Mouse (Mus musculus): Measurements from ENCODE around the gene Bcl2l12. TPM values are rescaled to one million over a fixed set of nuclear protein-coding genes. Genes with fewer than 3 reads are reported as not detected.

The Bcl2l12 gene
- total RNA-seq, 1 experiment from 2014 or later, result 7.7 TPM

DNA sequence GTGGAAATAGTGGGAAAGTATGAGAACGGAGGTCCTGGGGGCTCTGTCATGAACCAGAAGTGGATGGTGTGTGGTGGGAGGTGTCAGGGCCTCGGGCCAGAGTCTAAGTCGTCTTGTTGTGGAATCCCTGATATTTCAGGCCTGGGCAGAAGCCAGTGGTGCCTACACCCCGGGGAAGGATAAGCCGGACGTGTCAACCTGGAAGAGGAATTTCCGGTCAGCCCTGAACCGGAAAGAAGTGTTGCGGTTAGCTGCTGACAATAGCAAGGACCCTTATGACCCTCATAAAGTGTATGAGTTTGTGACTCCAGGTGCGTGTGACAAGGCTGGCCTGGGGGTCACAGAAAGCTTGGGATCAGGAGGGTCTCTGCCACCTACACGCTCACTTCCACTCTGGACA lies 1.2 kb upstream of the Bcl2l12 start:
- no peak for ATAC-seq (replicated peaks; ENCODE audit: insufficient number of reproducible peaks, low FRiP score, low TSS enrichment, poor library complexity, severe bottlenecking)

DNA sequence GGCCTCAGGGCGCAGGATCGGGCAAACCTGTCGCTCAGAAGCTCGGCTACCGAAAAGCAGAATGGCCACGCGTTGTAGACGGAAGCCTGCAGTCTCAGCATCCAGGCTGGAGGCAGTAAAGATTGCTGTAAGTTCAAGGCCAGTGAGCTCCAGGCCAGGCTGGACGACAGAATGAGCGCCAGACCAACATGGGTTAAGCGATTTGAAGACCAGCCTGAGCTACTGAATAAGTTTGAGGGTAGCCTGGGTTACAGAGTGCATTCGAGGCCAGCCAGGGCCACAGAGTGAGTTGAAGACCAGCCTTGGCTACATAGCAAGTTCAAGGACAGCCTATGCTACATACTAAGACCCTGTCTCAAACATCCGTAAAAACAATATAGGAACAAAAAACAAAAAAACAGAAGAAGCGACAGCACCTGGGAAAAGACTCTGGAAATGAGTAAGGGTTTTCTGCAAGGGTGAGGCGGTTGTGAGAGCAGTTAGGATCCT lies 528 bp downstream of the Bcl2l12 start:
- ATAC-seq (replicated peaks; ENCODE audit: insufficient number of reproducible peaks, low FRiP score, low TSS enrichment, poor library complexity, severe bottlenecking), result peak; percentile 7; the same call in 1 of the 2 replicates

DNA sequence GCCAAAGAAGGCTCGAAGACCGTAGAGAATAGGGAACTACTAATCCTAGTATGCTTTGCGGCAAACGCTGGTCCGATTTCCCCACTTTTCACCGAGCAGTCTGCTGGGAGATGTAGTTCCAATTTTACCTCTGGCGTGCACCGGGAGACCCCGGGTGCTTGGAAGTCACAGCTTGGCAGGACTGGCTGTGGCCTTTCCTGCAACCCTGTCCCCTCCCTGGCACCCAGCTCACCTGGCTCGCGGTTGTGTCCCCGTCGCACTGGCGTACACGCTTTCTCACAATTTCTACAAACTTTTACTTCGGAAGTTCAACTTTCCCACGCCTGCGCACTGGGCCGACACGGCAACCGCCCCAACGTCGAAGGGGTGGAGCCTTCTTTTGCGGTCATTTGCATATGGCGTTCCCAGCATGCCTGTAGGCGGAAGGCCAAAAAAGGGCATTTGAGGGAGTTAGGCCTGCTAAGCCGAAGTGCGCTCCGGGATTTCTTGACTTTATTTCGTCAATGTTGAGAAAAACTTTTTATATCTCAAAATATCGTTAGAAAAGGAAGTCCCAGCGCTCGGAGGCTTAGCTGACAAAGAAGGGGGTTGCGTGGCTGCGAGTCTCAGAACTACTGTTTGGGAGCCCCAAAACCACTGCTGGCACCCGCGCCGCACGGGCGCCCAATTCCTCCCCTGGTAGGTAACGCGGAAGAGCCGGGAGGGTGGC lies 1.1 kb downstream of the Bcl2l12 start, which contains the start of gene Irf3:
Irf3 (plus strand) TSS at position 418 of the 709 bp plus-strand sequence.
- ATAC-seq (replicated peaks; ENCODE audit: insufficient number of reproducible peaks, low FRiP score, low TSS enrichment, poor library complexity, severe bottlenecking), result peak; percentile 88

DNA sequence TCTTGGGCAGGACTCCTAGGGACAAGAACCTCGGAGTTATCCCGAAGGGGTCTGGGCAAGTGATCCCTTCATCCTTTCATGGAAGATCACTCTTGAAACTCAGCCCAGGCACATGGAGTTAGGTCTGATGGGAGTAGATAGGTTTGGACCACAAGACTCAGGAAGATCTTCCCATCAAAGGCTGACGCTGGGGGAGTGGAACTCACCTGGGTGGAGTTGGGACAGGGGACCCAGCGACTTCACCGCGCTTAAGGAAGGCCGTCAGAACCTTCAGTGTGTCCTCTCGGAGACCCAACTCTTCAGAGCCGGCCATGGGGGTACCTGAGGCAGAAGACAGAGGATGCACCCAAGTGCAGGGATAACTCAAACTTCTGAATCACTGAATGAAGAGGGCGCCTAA lies 1.8 kb downstream of the Bcl2l12 start:
- no peak for ATAC-seq (replicated peaks; ENCODE audit: insufficient number of reproducible peaks, low FRiP score, low TSS enrichment, poor library complexity, severe bottlenecking)

DNA sequence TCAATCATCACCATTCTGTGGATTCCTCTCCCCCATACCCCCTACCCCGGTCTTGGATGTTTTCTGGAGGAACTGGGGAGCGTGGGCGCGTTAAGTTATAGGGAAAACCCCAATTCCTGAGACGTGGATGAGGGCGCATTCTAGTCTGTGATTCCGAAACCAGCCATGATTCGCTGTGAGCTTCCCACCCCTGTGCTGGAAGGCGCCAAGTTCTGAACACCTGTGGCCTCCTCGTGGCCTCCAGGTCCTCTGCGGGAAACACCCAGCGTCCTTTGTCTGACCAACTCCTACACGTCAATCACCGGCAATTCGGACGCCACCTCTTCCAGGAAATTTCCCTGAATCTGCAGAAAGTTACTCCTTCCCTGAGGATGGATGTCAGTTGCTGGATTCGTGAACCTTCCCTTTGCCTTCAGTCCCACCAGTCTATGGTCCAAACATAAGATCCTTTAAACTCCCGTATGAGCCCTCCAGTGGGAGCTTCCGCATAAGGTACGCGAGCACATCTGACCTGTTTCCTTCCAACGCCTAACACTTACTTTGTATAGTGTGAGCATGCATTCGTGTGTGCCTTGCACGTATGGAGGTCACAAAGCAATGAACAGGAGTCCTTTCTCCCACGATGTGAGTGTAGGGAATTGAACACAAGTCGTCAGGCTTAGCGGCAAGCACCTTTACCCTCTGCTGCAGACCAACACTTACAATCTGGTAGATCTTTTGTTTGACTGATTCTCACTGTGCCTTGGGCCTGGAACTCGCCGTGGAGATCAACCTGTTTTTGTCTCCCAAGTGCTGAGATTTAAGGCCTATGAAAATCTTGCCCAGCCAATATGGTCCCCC lies 11.4 kb downstream of the Bcl2l12 start:
- no peak for ATAC-seq (replicated peaks; ENCODE audit: insufficient number of reproducible peaks, low FRiP score, low TSS enrichment, poor library complexity, severe bottlenecking)

DNA sequence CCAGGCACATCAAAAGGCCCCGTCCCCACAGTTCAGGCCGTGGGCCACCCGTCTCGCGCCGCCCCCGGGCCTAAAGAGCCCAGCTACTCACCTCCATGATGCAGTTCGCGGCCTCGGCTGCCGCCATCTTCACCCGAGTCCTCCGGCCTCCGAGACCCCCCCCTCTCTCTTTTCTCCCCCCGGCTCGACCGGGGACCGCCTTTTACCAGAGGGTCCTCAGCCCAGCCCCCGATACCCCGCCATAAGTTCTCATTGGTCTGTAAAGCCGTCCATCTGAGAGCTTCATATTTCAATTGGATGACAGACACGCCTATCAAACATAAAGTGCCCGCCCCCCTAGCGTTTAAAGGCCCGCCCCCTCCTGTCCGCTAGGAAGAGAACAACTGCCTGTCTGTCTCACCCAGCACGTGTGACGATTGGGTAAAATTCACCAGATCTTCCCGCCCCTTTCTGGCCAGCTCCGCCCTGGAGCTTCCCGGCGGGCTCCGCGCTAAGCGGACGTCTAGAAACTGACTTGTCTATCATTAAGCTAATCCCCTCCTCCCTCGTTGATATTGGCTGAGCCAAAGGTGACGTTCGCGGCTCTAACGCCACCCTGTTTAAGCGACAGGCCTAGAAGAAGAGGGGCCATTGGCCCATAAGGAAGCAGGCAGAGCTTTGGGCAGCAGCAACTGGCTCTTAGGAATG lies 12.2 kb downstream of the Bcl2l12 start, which contains the start of gene Prmt1:
Prmt1 (minus strand) TSS at position 377 of the 687 bp plus-strand sequence.
- ATAC-seq (replicated peaks; ENCODE audit: insufficient number of reproducible peaks, low FRiP score, low TSS enrichment, poor library complexity, severe bottlenecking), result peak; percentile 88

DNA sequence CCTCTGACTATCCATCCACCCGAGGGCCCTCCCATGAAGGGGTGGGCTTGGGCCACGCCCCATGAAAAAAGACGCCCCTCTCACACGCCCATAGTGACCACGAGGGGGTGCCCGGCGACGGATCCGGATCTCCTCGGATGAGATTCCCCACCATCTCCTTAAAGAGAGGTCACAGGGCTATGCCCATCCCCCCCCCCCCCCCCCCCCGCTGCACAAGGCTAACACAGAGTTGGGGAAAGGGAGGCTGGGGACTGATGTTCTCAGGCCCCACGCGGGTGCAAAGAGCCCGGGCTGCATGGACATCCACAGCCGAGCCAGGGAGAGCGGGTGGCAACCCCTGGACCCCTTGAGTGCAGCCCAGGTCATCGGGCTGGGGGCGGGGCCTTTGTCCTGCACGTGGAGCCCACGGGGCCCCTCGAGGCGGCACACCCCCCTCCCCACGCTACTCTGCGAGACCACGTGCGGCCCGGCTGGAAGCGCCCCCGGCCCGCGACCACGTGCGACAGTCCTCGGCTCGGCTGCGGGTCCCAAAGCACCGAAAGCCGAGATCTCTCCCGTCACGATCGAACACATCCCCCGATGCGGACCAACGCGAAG lies 12.8 kb downstream of the Bcl2l12 start:
- ATAC-seq (replicated peaks; ENCODE audit: insufficient number of reproducible peaks, low FRiP score, low TSS enrichment, poor library complexity, severe bottlenecking), result no peak

DNA sequence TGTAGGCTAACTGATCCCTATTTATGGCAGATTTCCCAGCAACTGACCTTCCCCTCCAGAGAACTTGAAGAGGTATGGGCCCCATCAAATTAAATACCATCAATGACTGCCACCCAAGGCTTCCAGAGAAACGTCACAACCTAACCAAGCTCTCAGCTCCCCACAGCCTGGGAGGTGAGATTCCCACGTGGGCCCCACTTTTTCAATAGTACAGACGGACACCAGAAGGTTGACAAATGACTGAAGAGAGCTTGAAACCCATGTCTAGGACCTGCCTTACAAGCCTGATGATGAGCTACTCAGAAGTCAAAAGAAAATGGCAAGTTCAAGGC lies 13.7 kb downstream of the Bcl2l12 start:
- no peak for ATAC-seq (replicated peaks; ENCODE audit: insufficient number of reproducible peaks, low FRiP score, low TSS enrichment, poor library complexity, severe bottlenecking)

DNA sequence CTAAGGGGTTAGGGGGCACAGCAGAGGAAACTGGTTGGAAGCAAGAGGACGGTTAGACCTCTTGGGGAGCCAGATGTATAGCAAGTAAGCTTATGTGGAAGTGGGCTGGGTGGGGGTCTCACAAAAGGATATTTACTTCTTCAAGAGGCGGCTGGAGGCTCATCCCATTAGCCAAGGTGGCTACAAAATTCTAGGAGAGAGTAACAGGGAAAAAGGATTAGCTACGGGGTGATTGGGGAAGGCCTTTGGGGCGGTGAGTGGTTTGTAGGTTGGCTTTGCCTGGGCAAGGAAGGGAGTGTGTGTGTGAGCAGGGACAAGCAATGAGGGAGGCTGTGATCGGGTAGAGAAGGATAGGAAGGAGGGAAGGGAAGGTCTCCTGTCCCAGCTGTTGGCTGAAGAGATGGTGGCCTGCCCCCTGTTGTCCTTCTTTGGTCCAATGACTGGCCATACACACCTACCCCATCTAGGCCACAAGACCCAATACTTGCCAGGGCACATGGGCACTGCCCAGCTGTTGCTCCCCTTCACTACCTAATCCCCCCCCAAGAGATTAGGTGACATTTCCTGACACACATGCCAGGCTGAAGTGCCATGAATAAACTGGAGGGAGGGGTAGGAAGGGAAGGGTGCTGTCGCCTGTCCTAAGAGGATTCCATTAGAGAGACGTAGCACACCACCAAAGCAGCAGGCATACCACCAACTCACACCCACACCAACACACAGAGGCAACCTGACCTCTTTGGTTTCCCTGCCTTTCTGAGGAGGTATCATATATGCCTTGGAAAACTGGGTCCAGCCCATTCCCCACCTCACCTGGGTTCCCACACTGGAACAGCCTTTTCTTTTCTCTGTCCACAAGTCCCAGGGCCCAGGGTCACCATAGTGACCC lies 14.3 kb downstream of the Bcl2l12 start:
- no peak for ATAC-seq (replicated peaks; ENCODE audit: insufficient number of reproducible peaks, low FRiP score, low TSS enrichment, poor library complexity, severe bottlenecking)

DNA sequence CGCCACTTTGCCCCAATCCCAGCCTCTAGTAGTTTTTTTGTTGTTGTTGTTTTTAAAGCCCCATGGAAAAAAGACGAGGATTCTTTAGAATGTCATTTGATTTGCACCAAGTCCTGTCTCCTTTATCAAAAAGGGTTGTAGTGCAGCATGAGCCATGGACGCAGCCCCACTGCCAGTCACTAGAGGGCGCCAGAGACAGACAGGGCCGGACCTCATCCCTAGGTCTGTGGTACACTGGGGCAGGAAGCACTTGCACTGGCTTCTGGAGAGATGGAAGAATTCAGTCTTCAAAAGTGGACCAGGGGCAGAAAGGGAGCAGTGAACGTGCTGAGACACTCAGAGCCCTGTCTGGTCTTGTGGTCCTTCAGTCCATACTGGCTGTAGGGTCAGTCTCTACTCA lies 15.4 kb downstream of the Bcl2l12 start:
- ATAC-seq (replicated peaks; ENCODE audit: insufficient number of reproducible peaks, low FRiP score, low TSS enrichment, poor library complexity, severe bottlenecking), result 0 out of 2 replicates have a peak, but pooled peaks have one; percentile 40

DNA sequence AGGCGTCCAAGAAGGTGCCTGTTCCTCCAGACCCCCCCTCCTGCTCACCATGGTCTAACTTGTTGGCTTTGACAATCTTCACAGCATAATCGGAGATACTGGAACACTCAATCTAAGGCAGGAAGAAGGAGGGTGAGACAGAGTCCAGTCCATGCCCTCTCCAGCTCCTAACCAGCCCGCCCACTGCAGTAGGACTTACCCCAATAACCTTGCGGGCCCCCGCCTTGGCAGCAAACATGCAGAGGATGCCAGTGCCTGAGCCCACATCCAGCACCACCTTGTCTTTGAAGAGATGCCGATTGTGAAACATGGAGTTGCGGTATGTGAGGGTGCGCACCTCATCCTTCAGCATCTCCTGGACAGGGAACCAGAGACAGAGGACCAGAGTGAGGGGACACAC lies 17.0 kb downstream of the Bcl2l12 start:
- no peak for ATAC-seq (replicated peaks; ENCODE audit: insufficient number of reproducible peaks, low FRiP score, low TSS enrichment, poor library complexity, severe bottlenecking)

DNA sequence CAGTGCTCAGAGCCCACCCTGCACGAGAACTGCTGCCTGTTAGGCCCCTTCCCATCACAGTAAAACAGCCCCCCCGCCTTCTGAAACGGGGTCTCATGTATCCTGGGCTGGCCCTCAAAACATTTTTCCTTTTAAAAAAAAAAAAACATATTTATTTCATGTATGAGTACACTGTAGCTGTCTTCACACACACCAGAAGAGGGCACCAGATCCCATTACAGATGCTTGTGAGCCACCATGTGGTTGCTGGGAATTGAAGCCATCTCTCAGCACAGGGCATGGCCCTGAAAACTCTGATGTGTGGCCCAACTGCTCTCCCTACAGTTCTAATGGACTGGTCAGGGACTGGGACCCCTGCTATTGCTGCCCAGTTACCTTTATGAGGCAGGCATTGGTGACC lies 20.2 kb downstream of the Bcl2l12 start:
- no peak for ATAC-seq (replicated peaks; ENCODE audit: insufficient number of reproducible peaks, low FRiP score, low TSS enrichment, poor library complexity, severe bottlenecking)

DNA sequence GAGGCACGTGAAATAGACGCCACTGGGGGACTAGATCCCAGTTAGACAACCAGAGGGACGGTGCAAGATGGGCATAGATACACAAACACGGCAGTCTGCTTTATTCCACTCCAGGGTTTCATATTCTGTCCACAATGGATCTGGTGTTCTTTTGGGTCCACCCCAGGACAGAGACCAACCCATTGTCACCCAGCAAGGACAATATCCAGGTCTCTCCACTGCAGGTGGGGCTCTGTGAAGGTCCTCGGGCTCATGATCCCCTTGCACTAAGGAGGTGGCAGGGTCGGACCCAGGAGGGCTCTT lies 23.4 kb downstream of the Bcl2l12 start:
- ATAC-seq (replicated peaks; ENCODE audit: insufficient number of reproducible peaks, low FRiP score, low TSS enrichment, poor library complexity, severe bottlenecking), result no peak

DNA sequence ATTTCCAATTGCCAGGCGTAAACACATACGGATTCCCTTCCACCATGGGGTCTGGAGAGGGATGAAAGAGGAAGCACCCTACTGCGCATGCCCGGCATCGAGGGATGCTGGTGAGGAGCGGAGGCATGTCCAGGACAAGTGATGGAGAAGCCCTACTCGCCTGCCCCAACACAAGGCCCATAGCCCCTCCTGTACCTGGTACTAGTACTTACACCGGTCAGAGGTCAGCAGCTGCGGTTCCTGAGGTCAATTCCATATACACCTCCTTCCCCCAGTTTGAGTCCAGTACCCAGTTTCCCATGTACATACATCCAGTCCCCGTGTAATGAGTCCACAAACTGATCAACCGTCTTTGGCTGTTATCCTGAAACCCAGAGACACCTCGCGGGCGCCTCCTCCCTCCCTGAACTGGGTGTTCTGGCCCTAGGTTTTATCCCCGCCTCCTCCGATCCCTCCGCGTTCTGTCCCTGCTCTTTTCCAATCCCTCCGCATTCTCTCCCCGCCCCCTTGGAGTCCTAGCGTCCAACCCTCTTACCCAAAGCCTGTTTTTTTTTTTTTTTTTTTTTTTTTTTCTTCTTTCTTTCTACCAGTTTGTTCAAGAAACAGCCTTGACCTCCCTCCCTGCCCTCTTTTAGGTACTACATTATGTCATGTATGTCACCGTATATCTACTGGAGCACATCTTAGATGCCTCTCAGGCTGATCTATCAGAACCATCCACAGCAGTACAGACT lies 24.0 kb downstream of the Bcl2l12 start, which contains the start of gene Cpt1c:
Cpt1c (minus strand) TSS at position 469 of the 734 bp plus-strand sequence.
- ATAC-seq (replicated peaks; ENCODE audit: insufficient number of reproducible peaks, low FRiP score, low TSS enrichment, poor library complexity, severe bottlenecking), result no peak

DNA sequence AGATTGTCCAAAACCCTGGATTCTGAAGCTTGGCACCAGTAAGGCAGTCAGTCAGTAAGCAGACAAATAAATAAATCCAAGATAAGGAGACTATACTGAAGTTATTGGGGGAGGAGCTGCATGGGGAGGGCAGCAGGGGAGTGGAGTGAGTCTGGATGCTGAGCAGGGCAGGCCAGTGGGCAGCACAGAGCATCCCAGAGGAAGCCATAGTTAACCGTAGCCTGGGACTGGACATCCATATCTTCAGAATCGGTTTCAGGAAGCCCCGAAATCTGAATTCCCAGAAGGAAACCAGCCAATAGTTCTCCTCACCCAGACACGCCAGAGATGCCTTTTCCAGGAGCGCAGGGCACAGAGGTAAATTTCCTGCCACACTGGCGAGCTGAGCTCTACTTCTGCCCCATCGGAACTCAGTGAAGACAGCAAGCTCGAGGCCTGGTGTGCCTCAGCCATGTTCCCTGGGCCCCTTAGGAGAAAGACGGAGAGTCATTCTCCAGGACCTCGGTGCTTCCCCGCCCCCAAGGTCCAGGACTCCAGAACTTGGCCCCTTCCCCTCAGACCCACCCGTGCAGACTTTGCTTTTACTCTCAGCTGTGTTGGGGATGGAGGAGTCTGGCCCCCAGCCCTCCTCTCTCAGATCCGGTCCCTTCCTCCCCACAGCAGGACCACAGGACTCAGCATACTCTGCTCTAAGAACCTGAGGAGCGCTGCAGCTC lies 24.9 kb downstream of the Bcl2l12 start:
- no peak for ATAC-seq (replicated peaks; ENCODE audit: insufficient number of reproducible peaks, low FRiP score, low TSS enrichment, poor library complexity, severe bottlenecking)

DNA sequence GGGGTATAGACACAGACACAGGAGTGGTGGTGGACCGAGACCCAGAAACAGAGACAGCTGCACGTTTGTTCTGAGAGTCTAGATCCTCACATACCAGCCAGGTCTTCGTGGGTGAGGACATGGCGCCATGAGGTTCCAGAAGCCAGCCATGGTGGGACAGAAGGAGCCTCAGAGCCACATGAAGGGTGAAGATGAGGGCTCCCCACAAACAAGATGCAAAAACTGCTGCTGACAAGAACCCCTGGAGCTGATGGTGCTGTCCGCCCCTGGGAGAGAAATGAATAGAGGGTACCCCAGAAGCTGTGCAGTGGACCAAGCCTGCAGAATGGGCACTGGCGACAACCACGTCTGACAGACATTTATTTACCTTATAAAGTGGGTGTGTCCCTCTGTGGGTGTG lies 27.4 kb downstream of the Bcl2l12 start:
- no peak for ATAC-seq (replicated peaks; ENCODE audit: insufficient number of reproducible peaks, low FRiP score, low TSS enrichment, poor library complexity, severe bottlenecking)

DNA sequence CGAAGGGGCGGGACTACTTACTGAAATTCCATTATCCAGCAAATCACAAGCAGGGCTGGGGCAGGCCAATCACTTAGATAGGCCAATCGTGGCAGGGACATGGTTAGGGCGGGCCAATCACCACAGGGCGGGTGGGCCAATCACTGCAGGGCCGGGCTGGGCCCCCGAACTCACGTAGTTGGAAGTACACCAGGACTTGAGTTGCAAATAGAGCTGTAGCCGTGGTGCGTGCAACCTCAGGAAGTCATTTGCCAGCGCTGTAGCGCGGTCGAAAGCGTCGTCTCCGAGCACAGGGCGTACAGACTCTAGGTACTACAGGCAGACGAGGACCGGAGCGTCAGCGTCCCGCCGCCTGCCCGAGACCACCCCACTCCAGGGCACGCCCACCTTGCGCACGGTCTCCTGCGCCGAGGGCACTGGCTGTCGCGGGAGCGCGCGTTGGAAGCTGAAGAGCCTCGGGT lies 28.3 kb downstream of the Bcl2l12 start:
- ATAC-seq (replicated peaks; ENCODE audit: insufficient number of reproducible peaks, low FRiP score, low TSS enrichment, poor library complexity, severe bottlenecking), result peak; percentile 73

Data from monocyte, adult 5-6 weeks (primary cell).